Mouse (Mus musculus): ENCODE results near the gene Acap3.

DNA sequence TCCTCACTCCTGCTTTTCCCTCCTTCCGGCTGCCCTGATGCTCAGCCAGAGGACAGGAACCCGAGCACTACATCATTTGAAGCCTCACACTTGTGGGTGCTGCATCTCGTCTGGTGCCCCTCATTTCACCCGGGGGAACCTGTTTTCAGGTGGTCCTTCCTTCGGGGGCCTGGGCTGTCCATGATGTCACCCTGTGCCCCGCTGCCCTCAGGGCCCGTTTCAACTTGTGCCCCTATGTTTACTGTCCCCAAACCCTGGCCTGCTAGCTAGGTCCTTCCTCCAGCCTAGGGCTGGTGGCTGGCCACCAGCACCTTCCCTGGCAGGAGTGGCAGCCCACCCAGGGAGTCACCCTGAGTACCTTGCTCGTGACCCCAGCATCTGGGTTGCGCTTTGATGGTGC, 14.5 kb downstream of the Acap3 start:
- TF ChIP-seq POLR2A (IDR thresholded peaks at IDR 0.05; ENCODE audit: insufficient read depth, low read length) (no peak), EP300 (IDR thresholded peaks at IDR 0.05; ENCODE audit: insufficient read depth, low read depth, low read length) (no peak)
